Mouse (Mus musculus) gonadal fat pad, adult 2 months (tissue): ENCODE results near the gene Supt3. TPM values are rescaled to one million over a fixed set of nuclear protein-coding genes. Genes with fewer than 3 reads are reported as not detected.

Experiments used
- DNase-seq: peaks from one replicate; pipeline ENCODE4 v3.0.0-alpha.2; 2012; ENCODE audit warnings: low read depth
- polyA plus RNA-seq: library from polyadenylated mRNA; depleted of rRNA; stranded (reverse); fragments of >200 nt; gene quantifications from 2 replicates; pipeline ENCODE4 v1.2.3, GENCODE M21; 2012; rRNA removed

The Supt3 gene
- polyA plus RNA-seq, 1 experiment = 7.4 TPM

DNA sequence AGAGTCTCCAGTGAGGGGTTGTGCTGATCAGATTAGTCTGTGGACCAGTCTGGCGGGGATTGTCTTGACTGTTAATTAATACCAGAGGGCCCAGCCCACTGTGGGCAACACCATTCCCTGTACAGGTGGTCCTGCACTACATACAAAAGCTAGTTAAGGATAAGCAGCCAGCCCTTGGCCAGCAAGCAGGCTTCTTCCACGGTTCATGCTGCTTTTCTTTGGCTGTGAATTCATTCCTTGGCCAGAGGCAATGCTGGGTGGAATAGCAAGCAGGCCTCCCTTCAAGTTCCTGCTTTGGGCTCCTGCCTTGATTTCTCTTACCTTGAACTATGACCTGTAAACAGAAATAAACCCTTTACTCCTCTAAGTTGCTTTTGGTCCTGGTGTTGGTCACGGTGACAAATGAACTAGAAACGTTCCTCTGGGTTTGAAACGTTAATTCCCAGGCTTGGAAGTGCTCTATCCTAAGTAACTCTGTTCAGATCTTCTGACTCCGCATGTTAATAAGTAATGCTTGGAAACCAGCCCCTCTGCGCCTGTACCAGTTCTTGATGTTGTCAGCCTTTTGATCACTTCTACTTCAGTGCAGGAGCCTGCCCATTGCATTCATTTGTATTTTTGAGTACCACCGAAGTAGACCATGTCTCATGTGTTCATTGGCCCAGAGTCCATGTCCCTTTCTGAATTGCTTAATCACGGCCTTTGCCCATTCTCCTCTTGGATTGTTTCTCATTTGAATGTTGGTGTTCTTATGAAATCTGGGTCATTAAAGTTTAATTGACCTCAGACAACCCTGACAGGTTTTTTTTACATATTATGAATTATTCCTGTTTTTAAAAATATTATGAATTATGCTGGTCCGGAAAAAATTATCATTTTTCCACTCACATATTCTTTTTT, 356.8 kb downstream of the Supt3 start:
- no peak for DNase-seq

DNA sequence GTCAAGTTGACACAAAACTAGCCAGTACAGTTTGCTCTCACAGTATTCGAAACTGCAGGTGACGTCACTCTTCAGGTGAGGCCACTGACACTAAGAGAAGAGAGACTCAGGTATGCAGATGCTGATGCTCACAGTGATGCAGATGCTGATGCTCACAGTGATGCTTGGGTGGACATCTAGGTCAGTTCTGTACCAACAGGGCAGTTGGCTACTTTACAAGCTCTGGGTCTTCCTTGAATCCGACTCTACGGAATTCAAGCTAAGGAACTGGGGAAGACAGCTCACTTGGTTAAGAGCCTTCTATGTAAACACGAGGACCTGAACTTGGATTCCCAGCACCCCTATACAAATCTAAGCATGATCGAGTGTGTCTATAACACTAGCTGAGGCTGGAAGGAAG, 359.5 kb downstream of the Supt3 start:
- DNase-seq = no peak

DNA sequence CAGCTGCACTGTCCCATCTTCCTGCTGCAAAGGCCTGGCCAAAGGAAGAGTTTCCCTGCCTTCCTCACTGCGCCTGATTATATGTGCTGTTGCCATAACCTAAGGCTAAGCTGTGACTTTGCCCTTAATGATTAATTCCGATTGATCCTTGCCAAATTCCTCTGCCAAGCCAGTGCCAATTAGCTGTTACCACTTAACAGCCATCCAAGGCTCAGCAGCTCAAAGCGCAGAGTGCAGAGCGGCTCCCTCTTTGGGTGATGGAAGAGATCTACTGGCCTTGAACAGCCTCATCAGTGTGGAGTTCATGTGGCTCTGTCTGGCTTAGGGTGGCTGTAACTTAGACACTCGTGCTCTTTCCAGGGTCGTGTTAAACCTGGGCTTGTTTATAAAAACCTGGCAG, 366.1 kb downstream of the Supt3 start:
- no peak for DNase-seq

DNA sequence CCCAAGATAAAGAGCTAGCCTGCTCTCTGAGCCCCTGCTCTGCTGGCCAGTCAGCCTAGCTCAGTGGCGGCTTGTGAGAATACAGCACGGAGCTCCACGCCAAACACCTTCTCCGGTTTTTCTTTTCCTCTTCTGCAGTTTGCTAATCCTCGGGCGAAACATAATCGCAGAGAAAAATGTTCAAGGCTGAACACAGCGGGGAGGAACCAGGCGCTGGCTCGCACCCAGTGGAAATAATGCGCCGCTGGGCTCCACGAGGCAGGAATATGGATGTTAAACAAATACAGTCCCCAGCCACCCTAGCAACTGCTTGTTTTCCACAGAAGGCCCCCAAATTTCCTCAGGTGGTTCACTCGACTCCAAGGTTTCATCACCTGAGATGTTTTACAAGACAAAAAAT, 367.7 kb downstream of the Supt3 start:
- no peak for DNase-seq

- peak; percentile 91 for DNase-seq
Measured at GRCm38 (mm10) chr17:45151312-45151929, 374.5 kb downstream of the Supt3 start.

DNA sequence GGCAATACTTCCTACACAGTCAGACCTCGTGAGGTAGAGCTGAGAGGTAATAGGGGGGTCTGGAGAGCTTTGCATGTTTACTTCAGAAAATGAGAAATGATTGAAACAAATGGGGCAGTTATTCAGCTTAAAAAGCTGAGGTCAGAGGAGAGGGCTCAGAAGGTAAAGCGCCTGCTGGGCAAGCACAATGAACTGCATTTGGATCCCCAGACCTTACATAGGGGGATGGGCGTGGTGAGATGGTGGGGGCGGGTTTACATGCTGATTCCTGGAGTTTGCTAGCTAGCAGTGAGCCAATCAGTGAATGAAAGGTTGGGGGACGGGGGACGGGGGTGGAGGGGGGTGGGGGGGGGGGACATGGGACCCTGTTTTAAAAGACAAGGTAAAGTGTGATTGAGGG, 376.8 kb downstream of the Supt3 start:
- DNase-seq = no peak

- DNase-seq = no peak
Measured at GRCm38 (mm10) chr17:45158171-45158691, 381.3 kb downstream of the Supt3 start.

DNA sequence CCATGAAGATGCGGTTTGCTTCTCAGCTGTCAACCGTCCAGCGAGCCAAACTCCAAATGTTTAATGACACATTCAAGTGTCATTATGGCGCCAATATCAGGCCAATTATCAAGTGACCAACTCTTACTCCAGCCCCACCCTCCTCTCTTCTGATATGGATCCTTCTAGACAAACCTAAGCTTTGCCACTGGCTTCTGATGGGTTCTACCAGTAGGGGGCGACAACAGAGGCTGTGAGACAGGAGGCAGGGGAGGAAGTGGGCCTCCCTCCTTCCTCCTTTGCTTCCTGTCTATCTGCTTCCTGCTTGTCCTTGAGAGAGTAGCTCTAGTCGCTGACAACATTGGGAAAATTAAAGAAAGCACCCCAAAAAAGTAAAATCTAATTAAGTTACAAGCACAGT, 383.7 kb downstream of the Supt3 start:
- no peak for DNase-seq

DNA sequence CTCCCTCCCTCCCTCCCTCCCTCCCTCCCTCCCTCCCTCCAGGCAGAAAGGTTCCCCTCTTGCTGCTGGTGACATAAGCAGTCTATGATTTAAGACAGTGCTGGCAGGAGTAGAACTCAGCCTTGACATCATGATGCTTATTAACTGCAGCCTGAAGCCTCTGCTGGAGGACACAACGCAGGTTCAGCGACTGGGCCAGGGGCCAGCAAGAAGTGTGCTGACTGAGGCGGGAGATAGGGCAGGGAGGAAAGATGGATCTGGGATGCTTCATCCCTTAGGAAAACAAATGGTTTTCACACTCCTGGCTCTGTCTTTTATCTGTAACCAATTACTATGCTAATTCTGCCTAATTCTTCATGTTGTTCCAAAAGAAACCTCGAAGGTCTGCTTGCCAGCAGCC, 388.8 kb downstream of the Supt3 start:
- no peak for DNase-seq

Other genes with a start within 250 kb of the Supt3 start
- 10.5 and 16.5 TPM in 2 replicates for gene Runx2, start 37.6 kb downstream of the Supt3 start, polyA plus RNA-seq